Mouse (Mus musculus) spleen, adult 2 months (tissue): ENCODE data around the gene Polr2m. TPM values are rescaled to one million over a fixed set of nuclear protein-coding genes. Genes with fewer than 3 reads are reported as not detected.

Experiments used
- DNase-seq, 2 experiments: peaks; one replicate each; pipeline versions ENCODE4 v3.0.0 to v3.0.0-alpha.2; 2012 to 2021; ENCODE audit warnings: low spot score in 2 of 2, low read depth in 1 of 2
- H3K27ac ChIP-seq: fragments of 200-500 bp; 2 replicates; pipeline ENCODE4 v1.5.1; 2012; ENCODE audit warnings: low read length, inconsistent platforms; ENCODE audit not compliant: insufficient read depth
- H3K27me3 ChIP-seq: fragments of 200-500 bp; 2 replicates; pipeline ENCODE4 v1.6.1; 2012; ENCODE audit warnings: mild to moderate bottlenecking, moderate library complexity, low read length, inconsistent platforms; ENCODE audit not compliant: control insufficient read depth, insufficient read depth
- H3K36me3 ChIP-seq: fragments of 200-500 bp; 2 replicates; pipeline ENCODE4 v1.6.1; 2012; ENCODE audit warnings: mild to moderate bottlenecking, low read length, inconsistent platforms; ENCODE audit not compliant: control insufficient read depth, insufficient read depth
- H3K4me1 ChIP-seq: fragments of 200-500 bp; 2 replicates; pipeline ENCODE4 v1.6.1; 2011; ENCODE audit warnings: inconsistent platforms; ENCODE audit not compliant: control insufficient read depth, insufficient read depth, insufficient read length
- H3K4me3 ChIP-seq: fragments of 200-500 bp; 2 replicates; pipeline ENCODE4 v1.5.1; 2011; ENCODE audit warnings: mild to moderate bottlenecking, inconsistent platforms; ENCODE audit not compliant: insufficient read depth, insufficient read length; ENCODE audit errors: extremely low read depth
- CTCF ChIP-seq: fragments of 200-500 bp; IDR thresholded peaks from 2 replicates; pipeline ENCODE4 v1.5.1; 2011; ENCODE audit warnings: mild to moderate bottlenecking, inconsistent platforms; ENCODE audit not compliant: insufficient read depth, insufficient read length, insufficient replicate concordance; ENCODE audit errors: extremely low read depth
- POLR2A ChIP-seq: fragments of 200-500 bp; IDR thresholded peaks from 2 replicates; pipeline ENCODE4 v1.6.1; 2011; ENCODE audit warnings: low read depth, low read length, inconsistent platforms
- WGBS: fragments of 180-500 bp; shearing (Covaris S2); methylation state at CpG from one replicate; pipeline ENCODE4 v1.1.7; 2018; 5-methylcytosine and 5-hydroxymethylcytosine counted together
- polyA plus RNA-seq: library from polyadenylated mRNA; depleted of rRNA; stranded (reverse); fragments of >200 nt; gene quantifications from 2 replicates; pipeline ENCODE4 v1.2.3, GENCODE M21; 2012; rRNA removed

The Polr2m gene
- 333 and 714 TPM in 2 replicates for polyA plus RNA-seq

DNA sequence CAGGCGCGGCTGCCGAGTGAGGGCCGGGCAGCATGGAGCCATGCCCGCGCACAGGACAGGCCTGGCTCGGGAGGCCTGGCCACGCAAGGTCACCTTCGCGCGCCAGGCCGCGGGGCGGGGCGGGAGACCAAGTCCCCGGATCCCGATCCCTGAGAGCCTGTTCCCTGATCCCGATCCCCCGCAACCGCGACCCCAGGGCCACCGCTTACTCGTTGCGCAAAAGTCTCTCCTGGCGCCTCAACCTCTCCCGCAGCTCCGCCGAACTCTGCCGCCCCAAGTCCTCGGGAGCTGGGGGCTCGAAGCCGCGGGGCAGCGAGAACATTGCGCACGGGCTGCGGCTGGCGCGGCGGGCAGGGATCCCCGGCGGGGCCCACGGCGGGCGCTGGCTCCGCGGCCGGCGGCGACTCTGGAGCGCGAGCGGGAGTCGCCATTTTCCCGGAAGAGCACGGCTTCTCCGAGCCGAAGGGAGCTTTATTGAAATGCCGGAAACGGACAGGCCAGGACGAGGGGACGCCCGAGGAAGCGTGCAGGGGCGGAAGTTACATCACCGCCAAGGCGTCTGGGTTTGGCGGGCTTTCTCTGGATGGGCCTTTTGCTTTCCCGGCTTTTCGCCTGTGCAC, at the start of gene Polr2m:
Polr2m (minus strand) TSS at position 461 of the 620 bp plus-strand sequence.
- Histone ChIP-seq H3K4me3 (peak within 1 kb of the TSS; percentile 92), H3K27me3 (no peaks in the 10 kb centered on the region), H3K4me1 (peaks cover 6% of the 10 kb centered on the region), H3K27ac (peak within 1 kb of the TSS; percentile 88), H3K36me3 (peaks cover 26% of the 10 kb centered on the region)
- WGBS = under 1% methylated on average over 66 of the region's 70 CpGs
- peak; percentile 77 to 94 for DNase-seq
- TF ChIP-seq POLR2A = peak; percentile 57; the same call in 1 of the 2 replicates
- TF ChIP-seq CTCF = no peak

DNA sequence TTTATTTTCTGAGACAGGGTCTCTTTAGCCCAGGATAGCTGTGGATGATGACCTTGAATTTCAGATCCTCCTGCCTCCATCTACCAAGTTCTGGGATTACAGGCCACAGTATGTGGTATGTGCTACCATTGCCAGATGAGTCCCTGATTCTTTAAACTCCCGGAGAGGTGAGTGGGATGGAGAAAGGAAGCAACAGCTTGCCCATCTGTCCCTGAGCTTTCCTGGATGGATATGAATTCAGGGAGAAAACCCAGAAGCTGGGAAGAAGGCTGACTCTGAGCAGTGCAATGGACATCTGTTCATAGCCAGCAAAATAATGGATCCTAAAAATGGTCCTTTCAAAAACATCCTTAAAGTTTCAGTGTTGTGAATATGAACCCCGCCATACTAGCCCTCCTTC, 49.3 kb upstream of the Polr2m start:
- TF ChIP-seq CTCF = no peak
- TF ChIP-seq POLR2A = no peak

DNA sequence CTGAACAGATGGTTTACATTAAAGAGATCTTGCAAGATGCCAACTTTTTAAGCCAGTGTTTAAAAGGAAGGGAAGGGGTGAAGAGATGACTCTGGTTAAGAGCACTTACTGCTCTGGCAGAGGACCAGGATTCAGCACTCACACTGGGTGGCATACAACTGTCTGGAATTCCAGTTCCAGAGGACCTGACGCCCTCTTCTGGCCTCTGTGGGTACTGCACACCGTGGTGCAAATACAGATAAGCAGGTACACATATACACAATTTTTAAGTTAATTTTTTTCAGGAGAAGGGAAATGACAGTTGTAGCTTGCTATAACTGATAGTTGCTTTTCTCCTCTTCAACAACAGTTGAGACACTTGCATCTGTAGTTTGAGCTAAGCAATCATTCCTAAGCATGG, 44.2 kb upstream of the Polr2m start:
- H3K36me3 ChIP-seq = no peaks in the 10 kb centered on the region
- 87% methylated on average over 2 of the region's 2 CpGs for WGBS
- H3K27ac ChIP-seq = no peak overlapping the region
- H3K27me3 ChIP-seq = no peaks in the 10 kb centered on the region
- TF ChIP-seq POLR2A (no peak), CTCF (no peak)
- no peak overlapping the region for H3K4me3 ChIP-seq
- DNase-seq = no peak
- no peaks in the 10 kb centered on the region for H3K4me1 ChIP-seq

More for the DNA sequence above, 49.3 kb upstream of the Polr2m start:
- 88% methylated on average over 2 of the region's 2 CpGs for WGBS
- Histone ChIP-seq H3K36me3 (no peaks in the 10 kb centered on the region), H3K4me3 (no peak overlapping the region), H3K27me3 (no peaks in the 10 kb centered on the region), H3K4me1 (no peaks in the 10 kb centered on the region), H3K27ac (no peak overlapping the region)
- no peak for DNase-seq

DNA sequence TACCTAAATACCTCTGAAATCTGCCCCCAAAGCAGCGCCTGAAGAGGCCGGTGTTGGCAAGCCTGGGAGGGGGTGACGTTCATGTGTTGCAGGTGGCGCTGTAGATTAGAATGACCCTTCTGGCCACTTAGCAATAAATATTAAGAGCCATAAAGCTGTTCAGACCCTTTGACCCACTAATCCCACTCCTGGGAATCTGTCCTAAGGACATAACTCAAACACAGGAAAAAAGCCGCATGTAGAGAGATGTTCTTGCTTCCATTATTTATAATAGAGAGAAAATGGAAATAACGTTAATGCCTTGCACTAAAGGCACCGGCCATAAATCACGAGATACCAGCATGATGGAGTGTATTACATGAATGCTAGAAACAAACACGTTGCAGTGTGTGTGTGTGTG, 41.7 kb upstream of the Polr2m start:
- no peak for TF ChIP-seq POLR2A
- TF ChIP-seq CTCF = no peak
- WGBS = 87% methylated on average over 9 of the region's 9 CpGs
- Histone ChIP-seq H3K27me3 (no peaks in the 10 kb centered on the region), H3K4me3 (no peak overlapping the region), H3K36me3 (no peaks in the 10 kb centered on the region; the same call in 1 of the 2 replicates), H3K27ac (no peak overlapping the region), H3K4me1 (no peaks in the 10 kb centered on the region)
- DNase-seq = no peak

DNA sequence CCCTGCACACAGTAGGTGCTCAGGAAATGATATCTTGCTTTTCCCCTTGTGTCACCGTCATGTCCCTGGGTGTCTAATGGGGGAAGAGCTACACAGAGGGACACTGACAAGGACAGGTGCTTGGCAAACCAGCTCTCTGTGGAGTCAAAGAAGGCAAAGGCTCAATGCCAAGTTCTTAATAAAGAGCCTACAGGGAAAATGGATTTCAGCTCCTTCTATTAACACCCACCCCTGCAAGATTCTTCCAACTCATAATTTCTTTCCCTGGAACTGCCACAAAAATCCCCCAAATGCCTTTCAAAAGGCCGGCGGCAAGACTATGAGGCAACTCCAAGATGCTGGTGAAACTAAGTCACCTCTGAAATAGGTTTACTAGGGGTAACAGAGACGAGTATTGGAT, 38.2 kb upstream of the Polr2m start:
- Histone ChIP-seq H3K27me3 (no peaks in the 10 kb centered on the region), H3K4me3 (no peak overlapping the region), H3K27ac (no peak overlapping the region), H3K36me3 (no peaks in the 10 kb centered on the region; the same call in 1 of the 2 replicates), H3K4me1 (no peaks in the 10 kb centered on the region)
- TF ChIP-seq CTCF (no peak), POLR2A (no peak)
- WGBS = 92% methylated on average over 4 of the region's 4 CpGs
- DNase-seq = no peak

DNA sequence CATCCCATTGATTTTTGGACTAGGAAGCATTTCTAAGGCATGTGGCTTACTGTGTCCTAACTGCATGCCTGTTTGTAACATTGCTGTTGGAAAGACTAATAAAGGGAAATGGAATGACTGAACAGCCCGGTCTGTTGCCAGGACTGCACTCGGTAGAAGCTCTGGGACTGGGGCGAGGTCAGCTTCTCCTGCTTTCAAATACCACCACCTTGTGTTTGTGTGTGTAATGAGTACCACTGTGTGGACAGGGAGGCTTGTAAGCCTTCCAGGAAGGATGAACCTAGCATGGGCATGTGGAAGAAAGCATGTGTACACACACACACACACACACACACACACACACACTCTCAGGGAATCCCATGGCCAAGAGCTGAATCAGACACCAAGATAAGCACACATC, 34.1 kb upstream of the Polr2m start:
- H3K36me3 ChIP-seq = no peaks in the 10 kb centered on the region; the same call in 1 of the 2 replicates
- 88% methylated on average over 3 of the region's 3 CpGs for WGBS
- H3K4me1 ChIP-seq = no peaks in the 10 kb centered on the region
- H3K27ac ChIP-seq = no peak overlapping the region
- TF ChIP-seq POLR2A (no peak), CTCF (no peak)
- DNase-seq = no peak
- H3K27me3 ChIP-seq = no peaks in the 10 kb centered on the region
- H3K4me3 ChIP-seq = no peak overlapping the region

DNA sequence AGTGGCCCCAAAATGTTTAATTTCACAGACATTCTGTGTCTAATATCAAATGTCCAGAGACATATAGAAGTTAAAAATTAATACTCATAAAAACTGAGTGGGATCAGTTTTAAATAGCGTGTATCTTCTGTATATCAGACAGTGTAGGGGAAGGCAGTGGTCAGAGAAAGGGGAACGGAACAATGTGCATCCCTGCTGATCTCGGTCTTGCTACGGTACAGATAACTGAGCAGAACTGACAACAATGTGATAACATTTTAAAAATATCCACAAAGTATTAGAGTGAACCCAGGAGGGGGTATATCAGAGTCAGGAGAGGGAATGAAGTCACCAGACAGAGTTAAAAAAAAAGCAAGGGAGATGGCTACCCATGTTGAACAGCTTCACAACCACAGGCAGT, 31.8 kb upstream of the Polr2m start:
- H3K4me1 ChIP-seq = no peaks in the 10 kb centered on the region
- TF ChIP-seq CTCF = no peak
- no peak for TF ChIP-seq POLR2A
- no peak for DNase-seq
- H3K27me3 ChIP-seq = no peaks in the 10 kb centered on the region
- no peak overlapping the region for H3K27ac ChIP-seq
- H3K4me3 ChIP-seq = no peak overlapping the region
- no peaks in the 10 kb centered on the region; the same call in 1 of the 2 replicates for H3K36me3 ChIP-seq
- WGBS = 84% methylated on average over 4 of the region's 4 CpGs
